Mouse (Mus musculus): ENCODE measurements around the gene Otulin. TPM values are rescaled to one million over a fixed set of nuclear protein-coding genes. Genes with fewer than 3 reads are reported as not detected.

Otulin gene
- total RNA-seq, 2 experiments from 2014 or later = 25.9 to 26.4 TPM

DNA sequence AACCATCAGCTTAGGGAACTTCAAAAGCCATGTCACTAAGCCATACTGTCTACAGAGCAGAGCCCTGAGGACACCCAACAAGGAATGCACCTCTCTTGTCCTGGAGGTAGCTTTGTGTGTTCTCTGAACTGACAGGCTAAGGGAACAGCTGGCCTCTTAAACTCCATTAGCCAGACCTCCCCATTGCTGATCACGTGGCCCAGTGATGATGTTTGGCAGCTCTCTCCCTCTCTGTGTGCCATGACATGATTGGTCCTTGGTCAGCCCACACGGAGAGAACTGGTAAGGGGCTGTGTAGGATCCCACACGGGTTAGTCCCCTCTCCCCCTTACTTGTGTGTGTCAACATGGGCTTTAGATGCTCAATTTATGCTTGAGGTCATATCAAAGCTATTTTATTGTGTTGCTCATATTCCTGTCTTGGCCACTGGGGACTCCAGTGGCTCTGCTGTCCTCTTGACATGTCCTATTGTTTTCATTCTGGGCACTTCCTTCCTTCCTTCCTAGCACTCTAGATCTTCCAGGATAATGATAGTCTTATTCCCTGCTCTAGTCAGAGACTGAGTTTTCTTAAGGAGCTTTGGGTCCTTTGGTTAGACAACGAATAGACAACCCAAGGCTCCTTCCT is 44.9 kb downstream of the Otulin start:
- intact Hi-C loops (cut with DNase I) = loop anchor here (2.0 kb wide), 1 partner anchor 27 kb away; no protein-coding TSS in a partner anchor
- DNase-seq = no peak

DNA sequence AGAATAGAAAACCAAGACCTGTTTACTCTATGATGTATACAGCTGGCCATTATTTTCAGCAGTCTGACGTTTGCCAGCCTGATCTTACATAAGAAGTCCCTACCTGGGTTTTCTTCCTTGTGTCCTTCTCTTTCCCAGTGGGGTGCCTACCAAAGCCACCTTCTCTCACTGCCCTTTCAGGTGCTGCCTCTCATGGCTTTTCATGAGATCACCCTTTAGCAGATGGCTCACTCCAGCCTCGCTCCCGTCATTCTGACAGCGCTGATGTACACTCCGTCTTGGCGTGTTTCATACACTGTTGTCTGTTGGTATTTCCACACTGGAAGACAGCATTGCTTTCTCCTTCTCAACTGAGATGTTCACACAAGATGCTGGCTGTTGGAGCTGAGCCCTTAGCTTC is 46.9 kb downstream of the Otulin start:
- no peak for DNase-seq
- intact Hi-C loops (cut with DNase I) = loop anchor here (2.0 kb wide), 2 partner anchors 29 to 267 kb away; no protein-coding TSS in a partner anchor

DNA sequence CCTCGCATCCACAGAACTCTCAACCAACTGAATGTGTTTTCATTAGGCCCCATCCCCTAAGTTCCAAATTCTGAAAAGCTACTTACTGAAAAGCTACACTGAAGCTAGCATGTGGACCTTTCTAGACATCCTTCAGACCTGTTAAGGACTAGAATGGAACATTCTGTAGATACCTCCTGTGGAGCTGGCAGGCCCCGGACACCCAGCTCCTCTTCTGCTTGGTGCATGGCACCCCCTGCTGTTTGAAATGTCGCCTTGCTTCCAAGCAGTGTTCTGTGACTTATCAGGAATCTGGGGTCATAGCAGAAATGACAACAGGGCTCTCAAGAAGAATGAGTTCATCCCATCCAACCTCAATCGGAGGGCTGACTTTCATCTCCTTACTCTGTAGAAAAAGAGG is 47.5 kb downstream of the Otulin start:
- intact Hi-C loops (cut with DNase I) = loop anchor here (2.0 kb wide), 1 partner anchor 266 kb away; no protein-coding TSS in a partner anchor

DNA sequence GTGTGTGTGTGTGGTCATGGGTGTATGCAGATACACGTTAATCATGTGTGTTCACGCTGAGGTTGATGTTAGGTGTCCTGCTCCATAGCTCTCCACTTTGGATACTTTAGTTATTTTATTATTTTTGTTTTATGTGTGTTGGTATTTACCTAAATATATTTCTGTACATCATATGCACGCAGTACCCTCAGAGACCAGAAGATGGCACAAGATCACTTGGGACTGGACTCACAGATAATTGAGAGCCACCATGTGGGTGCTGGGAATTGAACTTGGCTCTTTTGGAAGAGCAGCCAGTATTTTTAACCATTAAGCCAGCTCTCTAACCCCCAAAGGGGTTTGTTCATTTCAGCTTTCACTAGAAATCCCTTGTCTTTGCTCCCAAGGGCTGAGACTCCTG is 48.1 kb downstream of the Otulin start:
- intact Hi-C loops (cut with DNase I) = loop anchor here (1.0 to 2.0 kb wide), 2 partner anchors 256 to 266 kb away; no protein-coding TSS in a partner anchor
- no peak for DNase-seq

More for the DNA sequence above, 47.5 kb downstream of the Otulin start:
- DNase-seq = peak; percentile 66 to 74

DNA sequence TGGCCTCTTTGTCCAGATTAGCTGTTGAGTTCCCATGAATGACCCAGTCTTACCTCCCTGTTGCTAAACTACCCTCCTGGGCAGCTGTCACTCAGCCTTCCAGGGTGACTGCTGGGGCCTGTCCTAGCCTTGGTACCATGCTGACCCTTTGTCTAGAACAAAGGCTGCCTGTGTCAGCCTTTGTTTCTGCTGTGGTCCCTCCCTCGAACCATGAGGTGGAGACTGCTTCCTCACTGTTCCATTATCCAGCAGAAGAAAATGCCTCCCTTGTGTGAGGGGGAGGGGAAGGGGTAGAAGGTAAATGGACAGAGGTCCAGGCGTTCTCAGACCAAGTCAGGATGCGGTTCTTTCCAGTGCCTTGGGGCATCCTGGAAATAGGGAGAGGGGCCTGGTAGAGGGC is 48.9 kb downstream of the Otulin start:
- intact Hi-C loops (cut with DNase I) = loop anchor here (1.0 to 2.0 kb wide), 3 partner anchors 115 to 265 kb away; partner anchors contain the start of gene Ank
- DNase-seq = no peak

DNA sequence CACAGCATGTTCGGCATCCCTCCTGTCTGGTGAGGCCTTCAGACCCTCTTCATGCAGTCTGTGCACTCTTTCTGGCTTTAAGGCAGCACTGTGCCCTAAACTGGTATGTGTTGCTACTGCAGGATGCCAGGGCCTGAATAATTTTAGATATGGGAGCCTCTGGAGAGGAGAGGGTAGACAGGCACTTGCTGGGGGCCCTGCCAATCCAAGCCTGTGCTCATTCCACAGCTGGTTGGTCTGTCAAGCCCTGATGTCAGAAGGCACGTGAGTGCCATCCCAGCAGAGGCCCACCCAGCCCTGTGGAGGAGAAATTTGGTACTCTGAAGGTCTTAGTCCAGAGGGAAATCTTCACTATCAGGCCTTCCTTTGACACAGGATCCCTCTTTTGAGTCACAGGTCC is 49.7 kb downstream of the Otulin start:
- DNase-seq = peak; percentile 43 to 60
- intact Hi-C loops (cut with DNase I) = loop anchor here (2.0 kb wide), 1 partner anchor 114 kb away; the partner anchor contains the start of gene Ank

DNA sequence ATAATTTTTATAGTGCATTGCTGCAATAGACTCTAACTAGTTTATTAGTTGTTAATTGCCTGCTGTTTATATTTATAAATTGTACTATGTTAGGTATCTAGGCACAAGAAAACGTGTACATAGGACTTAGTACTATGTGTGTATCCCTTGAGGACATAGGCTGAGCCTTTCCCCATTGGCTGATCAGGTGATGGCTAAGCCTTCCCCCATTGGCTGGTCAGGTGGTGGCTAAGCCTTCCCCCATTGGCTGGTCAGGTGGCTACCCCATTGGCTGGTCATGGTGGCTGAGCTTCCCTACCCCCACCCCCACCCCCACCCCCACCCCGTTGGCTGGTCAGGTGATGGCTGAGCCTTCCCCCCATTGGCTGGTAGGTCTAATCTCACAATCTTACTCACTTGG is 50.6 kb downstream of the Otulin start:
- intact Hi-C loops (cut with DNase I) = loop anchor here (2.0 kb wide), 1 partner anchor 113 kb away; the partner anchor contains the start of gene Ank
- no peak for DNase-seq

DNA sequence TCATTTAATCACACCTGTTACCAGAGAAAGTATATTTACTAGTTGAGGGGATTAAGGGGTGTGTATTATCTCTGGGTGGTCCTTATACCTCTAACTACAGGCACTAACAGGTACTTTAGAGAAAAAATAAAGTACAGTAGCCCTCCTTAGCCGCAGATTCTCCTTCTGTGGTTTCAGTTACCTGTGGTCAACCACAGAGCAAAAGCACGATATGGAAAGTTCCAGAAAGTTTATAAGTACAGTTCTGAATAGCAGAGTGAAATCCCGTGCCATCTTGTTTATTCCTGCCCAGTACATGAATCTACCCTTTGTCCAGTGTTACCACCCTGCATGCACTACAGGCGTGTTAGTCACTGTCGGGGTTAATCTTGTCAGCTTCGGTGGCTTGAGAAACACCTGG is 51.6 kb downstream of the Otulin start:
- intact Hi-C loops (cut with DNase I) = no loop called here
- DNase-seq = no peak

DNA sequence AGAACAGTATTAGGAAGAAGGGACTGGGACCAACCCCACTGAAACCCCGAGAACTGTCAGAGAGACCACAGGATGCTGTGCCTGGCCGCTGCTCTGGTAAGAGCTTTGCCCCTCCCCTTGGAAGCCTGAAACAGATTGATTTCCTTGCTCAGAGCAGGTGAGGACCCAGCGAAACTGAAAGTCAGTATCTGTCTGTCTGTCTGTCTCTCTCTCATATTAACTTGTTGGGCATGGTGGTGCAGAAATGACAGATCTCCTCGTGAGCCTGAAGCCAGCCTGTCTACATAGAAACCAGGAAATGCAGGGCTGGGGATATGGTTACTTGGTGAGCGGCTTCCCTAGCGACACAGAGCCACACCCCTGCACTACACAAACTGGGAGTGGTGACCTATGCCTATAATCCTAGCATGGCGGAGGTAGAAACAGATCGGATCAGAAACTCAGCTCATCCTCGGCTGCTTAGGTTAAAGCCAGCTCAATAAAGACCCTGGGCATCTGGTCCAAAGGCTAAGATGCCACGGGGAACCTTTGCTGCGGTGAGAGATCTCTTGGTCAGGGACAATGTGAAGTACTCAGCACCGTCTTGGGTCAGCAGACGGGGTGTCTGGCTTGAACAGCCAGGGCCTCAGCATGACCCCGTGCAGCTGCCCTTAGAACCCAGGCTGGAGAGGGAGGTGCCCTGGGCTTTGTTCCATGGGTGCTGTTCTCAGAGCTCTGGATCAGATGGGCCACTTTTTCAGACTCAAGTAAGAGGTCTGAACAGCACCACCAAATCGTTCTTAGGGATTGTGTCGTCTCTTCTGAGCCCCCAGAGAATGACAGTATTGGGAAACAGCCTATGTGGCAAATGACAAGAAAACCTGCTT is 52.3 kb downstream of the Otulin start:
- DNase-seq = no peak
- intact Hi-C loops (cut with DNase I) = no loop called here

DNA sequence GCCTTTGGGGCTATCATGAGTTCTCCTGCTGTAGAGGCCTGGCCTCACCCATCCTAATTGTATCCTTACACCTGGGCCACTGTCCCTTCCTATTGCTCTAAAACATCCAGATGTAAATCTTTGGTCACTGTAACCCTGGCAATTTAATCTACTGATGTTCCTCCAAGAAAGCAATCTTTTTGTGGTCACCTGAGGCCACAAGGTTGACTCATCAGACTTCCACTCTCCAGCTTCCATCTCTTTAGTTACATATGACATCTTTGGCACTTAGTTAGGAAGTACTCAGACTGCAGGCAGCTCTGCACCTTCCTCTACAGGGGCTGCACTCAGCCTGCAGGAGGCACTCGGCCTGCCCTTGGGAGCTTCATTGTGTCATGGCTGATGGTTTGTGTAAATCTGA is 53.6 kb downstream of the Otulin start:
- DNase-seq = no peak
- intact Hi-C loops (cut with DNase I) = no loop called here

DNA sequence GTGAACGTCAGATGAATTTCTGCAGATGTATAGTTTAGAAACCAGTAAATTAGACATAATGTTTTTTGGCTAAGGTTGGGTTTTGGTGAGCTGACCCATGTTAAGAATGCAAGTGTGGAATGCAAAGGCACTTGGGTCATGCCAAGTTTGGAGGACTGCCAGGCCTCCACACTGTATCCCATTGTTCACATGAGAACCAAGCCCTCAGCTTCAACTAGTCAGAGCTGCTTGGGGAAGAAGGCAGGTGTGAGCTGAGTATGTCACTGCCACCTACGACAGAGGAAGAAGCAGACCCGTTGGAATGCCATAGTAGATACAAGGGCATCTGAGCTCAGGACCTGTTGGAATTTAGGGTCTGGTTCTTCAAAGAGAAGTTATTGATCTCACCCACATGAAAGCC is 54.6 kb downstream of the Otulin start:
- DNase-seq = peak; percentile 40 to 65
- intact Hi-C loops (cut with DNase I) = no loop called here

DNA sequence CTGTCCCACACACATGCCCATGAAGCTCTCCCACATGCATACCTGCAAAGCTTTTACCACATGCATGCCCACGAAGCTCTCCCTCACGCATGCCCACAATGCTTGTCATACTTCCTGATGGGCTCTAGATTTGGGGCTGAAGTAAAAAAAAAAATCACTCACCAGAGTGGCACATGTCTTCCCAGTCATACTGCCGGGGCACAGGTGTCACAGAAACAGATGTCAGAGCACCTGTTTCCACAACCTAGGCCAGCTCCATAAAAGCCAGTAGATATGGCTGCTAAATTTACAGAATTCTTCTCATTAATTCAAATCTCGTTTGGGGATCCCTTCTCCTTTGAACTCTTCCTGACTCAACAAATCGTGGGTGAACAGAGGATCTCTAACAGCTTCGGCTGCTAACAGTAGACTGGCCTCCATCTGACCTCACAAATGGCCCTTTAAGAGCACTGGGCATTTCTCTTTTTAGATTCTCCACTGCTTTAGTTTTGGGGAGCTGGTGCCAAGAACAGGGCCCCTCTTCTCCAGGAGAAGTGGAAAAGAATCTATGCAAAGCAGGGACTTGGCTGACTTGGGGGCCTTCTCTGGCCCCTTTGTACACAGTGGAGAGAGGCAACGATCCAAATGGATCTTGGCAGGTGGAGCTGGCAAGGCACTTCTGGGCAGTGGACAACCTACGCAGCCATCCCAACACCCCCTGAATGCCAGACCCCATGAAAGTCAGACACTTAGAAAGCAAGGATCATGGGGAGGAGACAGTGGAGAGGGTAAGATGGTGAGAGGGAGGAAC is 55.3 kb downstream of the Otulin start:
- intact Hi-C loops (cut with DNase I) = no loop called here
- DNase-seq = peak in 1 of 2 experiments; percentile 67

DNA sequence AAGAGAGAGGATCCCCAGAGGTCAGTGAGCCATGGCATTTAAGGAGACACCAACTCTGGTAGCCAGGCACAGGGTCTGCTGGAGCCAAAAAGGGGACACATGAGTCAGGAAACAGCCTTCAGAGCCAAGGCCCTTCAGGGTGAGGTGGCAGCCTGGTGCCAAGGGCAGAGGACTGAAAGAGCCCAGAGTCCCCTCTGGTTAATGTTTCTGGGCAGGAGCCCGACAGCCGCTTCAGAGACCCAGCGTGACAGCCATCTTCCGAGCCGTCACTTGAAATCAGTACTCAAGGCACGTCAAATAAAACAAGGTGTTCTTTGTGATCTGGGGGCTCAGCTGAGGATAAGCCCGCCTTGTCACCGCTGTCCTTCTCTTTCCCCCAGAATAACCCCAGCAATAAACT is 59.3 kb downstream of the Otulin start:
- peak; percentile 49 to 67 for DNase-seq
- intact Hi-C loops (cut with DNase I) = no loop called here

DNA sequence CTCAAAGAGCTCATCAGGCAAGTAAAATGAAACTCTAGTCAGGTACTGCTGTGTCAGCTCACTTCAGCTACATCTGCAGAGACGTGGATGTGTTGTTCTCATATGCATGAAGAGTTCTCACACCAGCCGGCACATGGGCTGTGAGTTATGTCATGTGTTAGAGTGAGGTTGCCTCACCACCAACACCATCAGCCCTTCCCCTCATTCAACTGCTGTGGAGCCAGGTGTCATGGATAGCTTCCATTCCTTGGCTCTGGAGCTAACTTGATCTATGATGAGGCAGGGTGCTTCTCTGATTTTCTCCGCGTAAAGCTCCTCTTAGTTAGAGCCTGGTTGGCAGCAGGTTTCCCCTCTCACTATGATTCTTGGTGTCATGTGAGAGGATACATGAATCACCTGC is 60.1 kb downstream of the Otulin start:
- intact Hi-C loops (cut with DNase I) = no loop called here
- no peak for DNase-seq

DNA sequence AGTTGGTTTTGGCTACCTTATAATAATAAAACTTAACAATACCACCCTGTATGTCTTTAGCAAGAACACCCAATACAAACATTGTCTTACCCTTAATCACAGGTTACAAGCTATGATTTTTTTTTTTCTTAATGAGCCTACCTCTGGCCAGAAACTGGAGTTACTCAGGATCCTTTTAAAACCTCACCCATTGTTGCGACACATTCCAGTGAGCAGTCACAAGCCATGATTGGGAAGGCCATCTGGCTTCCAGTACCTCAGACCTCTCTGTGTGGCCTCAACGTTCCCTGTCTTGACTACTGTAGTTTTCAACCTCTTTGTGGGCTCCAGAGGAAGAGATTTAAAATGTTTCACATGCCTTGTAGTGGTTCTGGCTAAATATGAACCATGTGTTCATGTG is 60.6 kb downstream of the Otulin start:
- intact Hi-C loops (cut with DNase I) = no loop called here
- no peak for DNase-seq

DNA sequence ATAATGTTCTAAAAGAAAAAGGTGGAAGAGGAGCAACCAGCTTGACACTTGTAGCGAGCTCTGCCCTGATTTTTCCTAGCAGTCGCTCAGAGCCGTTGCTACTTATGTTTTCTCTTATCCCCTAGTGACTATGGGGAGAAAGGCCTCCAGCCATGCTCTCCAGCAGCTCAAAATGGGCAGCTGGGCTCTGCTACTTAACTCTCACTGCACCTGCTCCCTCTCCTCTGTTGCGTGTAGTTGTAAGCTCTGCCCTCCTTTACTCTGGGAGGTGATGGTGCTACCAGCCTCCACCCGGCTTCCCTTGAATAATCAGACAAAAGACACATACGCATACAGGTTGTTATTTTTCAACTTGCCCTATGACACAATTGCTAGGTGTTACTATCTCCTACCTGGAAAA is 62.1 kb downstream of the Otulin start:
- intact Hi-C loops (cut with DNase I) = no loop called here
- DNase-seq = no peak

DNA sequence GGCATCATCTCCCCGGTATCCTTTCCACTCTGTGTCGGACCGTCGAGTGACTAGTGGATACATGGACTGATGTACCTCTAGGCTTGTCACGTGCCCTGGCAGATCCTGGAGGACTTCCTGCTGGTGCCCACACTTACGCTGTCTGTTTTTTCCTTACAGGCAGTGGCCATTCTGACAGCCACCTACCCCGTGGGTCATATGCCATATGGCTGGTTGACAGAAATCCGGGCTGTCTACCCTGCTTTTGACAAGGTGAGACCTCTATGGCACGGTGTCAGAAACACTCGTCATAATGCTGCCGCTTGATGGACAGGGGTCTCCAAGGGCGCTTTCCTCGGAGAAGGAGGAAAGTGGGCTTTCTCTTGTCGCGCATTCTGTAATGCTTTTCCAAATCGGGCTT is 63.1 kb downstream of the Otulin start:
- no peak for DNase-seq
- intact Hi-C loops (cut with DNase I) = no loop called here

DNA sequence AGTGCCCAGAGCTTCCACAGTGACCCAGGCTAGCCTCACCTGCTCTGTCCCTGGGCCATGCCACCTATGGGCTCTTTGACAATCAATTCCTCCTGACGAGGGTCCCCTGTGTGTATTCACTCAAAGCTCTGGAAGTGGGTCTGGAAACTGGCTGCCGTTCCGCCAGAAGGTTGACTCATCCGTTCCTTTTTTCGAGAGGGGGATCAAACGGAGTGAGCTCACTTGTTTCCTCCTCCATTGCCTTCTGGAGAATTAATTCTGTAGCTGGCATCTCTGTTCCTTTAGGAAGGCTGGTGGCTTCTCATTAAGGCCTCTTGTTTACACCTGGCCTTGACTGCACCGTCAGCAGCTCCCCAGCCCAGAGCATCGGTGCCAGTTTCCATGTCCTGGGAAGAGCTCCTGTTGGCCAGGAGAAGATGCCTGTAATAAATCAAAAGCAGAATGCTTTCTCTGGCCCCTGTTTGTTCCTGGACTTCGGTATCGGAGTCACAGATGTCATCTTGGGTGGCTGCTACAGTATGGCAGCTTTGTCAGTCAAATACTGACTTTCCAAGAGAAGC is 64.8 kb downstream of the Otulin start:
- intact Hi-C loops (cut with DNase I) = no loop called here
- no peak for DNase-seq

DNA sequence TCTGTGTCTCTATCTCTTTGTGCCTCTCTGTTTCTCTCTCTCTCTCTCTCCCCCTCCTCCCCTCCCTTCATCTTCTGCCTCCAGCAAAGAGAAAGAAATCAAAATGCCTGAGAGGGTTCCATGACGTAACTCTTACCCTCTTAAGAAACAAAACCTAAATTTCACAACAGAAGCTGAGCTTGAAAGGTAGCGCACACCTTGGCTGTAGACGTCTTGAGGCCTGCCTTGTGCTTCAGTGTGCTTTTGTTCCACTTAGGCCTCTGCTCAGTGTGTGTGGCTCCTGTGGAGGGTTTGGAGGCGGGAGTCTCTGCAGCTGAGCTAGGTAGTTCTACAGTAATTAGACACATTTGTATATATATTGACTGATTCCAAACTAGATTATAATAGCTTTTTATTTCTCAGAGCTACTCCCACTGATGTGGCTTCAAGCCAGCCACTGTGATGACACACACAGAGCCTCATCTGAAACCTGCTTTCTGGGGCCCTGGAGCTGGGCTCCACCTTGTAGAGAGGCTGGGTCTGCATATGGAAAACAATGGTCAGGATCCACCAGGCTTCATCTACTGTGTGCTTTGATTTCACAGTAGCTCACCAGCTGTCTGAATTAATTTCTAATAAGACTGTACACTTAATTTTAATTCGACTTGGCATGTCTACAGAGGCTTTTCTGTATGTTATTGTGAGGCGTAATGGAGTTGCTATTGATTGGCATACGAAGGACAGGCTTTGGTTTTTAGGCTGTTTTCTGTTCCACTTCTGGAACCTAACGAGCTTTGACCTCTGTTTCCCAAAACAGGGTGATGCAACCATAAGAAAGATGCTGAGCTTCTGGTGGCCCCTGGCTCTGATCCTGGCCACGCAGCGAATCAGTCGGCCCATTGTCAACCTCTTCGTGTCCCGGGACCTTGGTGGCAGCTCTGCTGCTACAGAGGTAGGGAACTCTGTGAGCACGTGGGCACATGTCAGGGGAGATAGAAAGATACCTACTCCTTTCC is 66.1 kb downstream of the Otulin start:
- intact Hi-C loops (cut with DNase I) = no loop called here
- no peak for DNase-seq

All from heart, postnatal 14 days (tissue).